ENCODE assay signal across 15 mouse cellular contexts in genomic region chr14:22710071-22710661, GRCm38 (mm10).
DNase-seq lines count a peak whose midpoint lies in the region; ATAC-seq and TF ChIP-seq lines count a peak whose summit lies in the region.
"Had no signal": no experiment of that assay in that cellular context is flagged by ENCODE, and none has a peak within 500 bp of the region (broad histone marks: within the 10 kb centered on the region; RNA-seq: fewer than 3 reads in every experiment).

No protein-coding gene starts in this region.

- H3K27me3 ChIP-seq in embryonic facial prominence, embryonic 14.5 days (replicated peaks; ENCODE audit: control insufficient read depth, insufficient read depth, low read length) = no peaks in the 10 kb centered on the region
- H3K27me3 ChIP-seq in hindbrain, embryonic 16.5 days (replicated peaks; ENCODE audit: control insufficient read depth, insufficient read depth, low read length) = no peaks in the 10 kb centered on the region
- H3K27me3 ChIP-seq in midbrain, postnatal 0 days (ENCODE audit: insufficient read depth, low read length) = no peaks in the 10 kb centered on the region
- H3K27me3 ChIP-seq in thymus, adult 2 months (ENCODE audit: control insufficient read depth, insufficient read depth, low read length) = no peaks in the 10 kb centered on the region
- H3K27me3 ChIP-seq: heart, embryonic 12.5 days; limb, embryonic 13.5 days; megakaryocyte, embryonic 14.5 days had no signal

- no peak for TF ChIP-seq POLR2A in thymus, adult 2 months (IDR thresholded peaks at IDR 0.05; ENCODE audit: control insufficient read depth, extremely low read depth, insufficient read depth, low read length, poor library complexity)

- H3K4me1 ChIP-seq in embryonic facial prominence, embryonic 14.5 days (ENCODE audit: control insufficient read depth, insufficient read depth, low read length) = peaks cover 13% of the 10 kb centered on the region
- H3K4me1 ChIP-seq in hindbrain, embryonic 16.5 days (ENCODE audit: control insufficient read depth, insufficient read depth, low read depth, low read length) = peaks cover 3% of the 10 kb centered on the region
- no peaks in the 10 kb centered on the region for H3K4me1 ChIP-seq in midbrain, postnatal 0 days (ENCODE audit: insufficient read depth, low read length)
- no peaks in the 10 kb centered on the region for H3K4me1 ChIP-seq in thymus, adult 2 months (replicated peaks; ENCODE audit: control insufficient read depth, insufficient read depth, low read length)
- H3K4me1 ChIP-seq: heart, embryonic 12.5 days had no signal

- peak; percentile 50; the same call in 1 of the 2 replicates for ATAC-seq in embryonic facial prominence, embryonic 14.5 days (ENCODE audit: low read depth)
- ATAC-seq in hindbrain, embryonic 16.5 days = 0 out of 2 replicates have a peak, but pooled peaks have one; percentile 17
- ATAC-seq in midbrain, postnatal 0 days (ENCODE audit: low FRiP score) = peak; percentile 47; the same call in 1 of the 2 replicates
- ATAC-seq: intestine, embryonic 16.5 days had no signal

- no peak overlapping the region for H3K27ac ChIP-seq in embryonic facial prominence, embryonic 14.5 days (replicated peaks; ENCODE audit: low read depth, low read length)
- H3K27ac ChIP-seq in hindbrain, embryonic 16.5 days (ENCODE audit: low read depth, low read length) = no peak overlapping the region
- H3K27ac ChIP-seq in midbrain, postnatal 0 days (ENCODE audit: low read depth, low read length) = no peak overlapping the region; the same call in 1 of the 2 replicates
- no peak overlapping the region for H3K27ac ChIP-seq in thymus, adult 2 months (ENCODE audit: control insufficient read depth, insufficient read depth, low read length)
- H3K27ac ChIP-seq: gastrocnemius, adult 2 months; limb, embryonic 13.5 days had no signal

- H3K4me3 ChIP-seq in embryonic facial prominence, embryonic 14.5 days (ENCODE audit: low read depth, low read length) = no peak overlapping the region
- no peak overlapping the region for H3K4me3 ChIP-seq in hindbrain, embryonic 16.5 days (ENCODE audit: low read length)
- no peak overlapping the region for H3K4me3 ChIP-seq in midbrain, postnatal 0 days (ENCODE audit: low read depth, low read length)
- H3K4me3 ChIP-seq in thymus, adult 2 months (ENCODE audit: control insufficient read depth, insufficient read depth, low read length) = no peak overlapping the region
- H3K4me3 ChIP-seq: gastrocnemius, adult 2 months; heart, embryonic 12.5 days; limb, embryonic 13.5 days; megakaryocyte, embryonic 14.5 days had no signal

- WGBS in embryonic facial prominence, embryonic 14.5 days = 35% methylated on average over 6 of the region's 6 CpGs
- 39% methylated on average over 6 of the region's 6 CpGs for WGBS in hindbrain, embryonic 16.5 days
- WGBS in midbrain, postnatal 0 days = 18% methylated on average over 6 of the region's 6 CpGs
- WGBS in thymus, adult 2 months = 88% methylated on average over 6 of the region's 6 CpGs

- no peaks in the 10 kb centered on the region for H3K9me3 ChIP-seq in embryonic facial prominence, embryonic 14.5 days (ENCODE audit: control insufficient read depth, low read length)
- no peaks in the 10 kb centered on the region for H3K9me3 ChIP-seq in hindbrain, embryonic 16.5 days (ENCODE audit: control insufficient read depth, low read length)
- H3K9me3 ChIP-seq in midbrain, postnatal 0 days (ENCODE audit: low read length) = no peaks in the 10 kb centered on the region
- H3K9me3 ChIP-seq: heart, embryonic 12.5 days; limb, embryonic 13.5 days; megakaryocyte, embryonic 14.5 days had no signal

- H3K9ac ChIP-seq in embryonic facial prominence, embryonic 14.5 days (ENCODE audit: low read depth, low read length) = no peak overlapping the region
- H3K9ac ChIP-seq in hindbrain, embryonic 16.5 days (ENCODE audit: low read depth, low read length) = no peak overlapping the region
- no peak overlapping the region for H3K9ac ChIP-seq in midbrain, postnatal 0 days (replicated peaks; ENCODE audit: low read length, poor library complexity, severe bottlenecking)
- H3K9ac ChIP-seq: heart, embryonic 12.5 days; limb, embryonic 13.5 days had no signal

- H3K36me3 ChIP-seq in embryonic facial prominence, embryonic 14.5 days (ENCODE audit: control insufficient read depth, insufficient read depth, low read length) = no peaks in the 10 kb centered on the region
- no peaks in the 10 kb centered on the region for H3K36me3 ChIP-seq in hindbrain, embryonic 16.5 days (ENCODE audit: control insufficient read depth, insufficient read depth, low read length)
- H3K36me3 ChIP-seq in midbrain, postnatal 0 days (ENCODE audit: insufficient read depth, low read length) = no peaks in the 10 kb centered on the region
- no peaks in the 10 kb centered on the region for H3K36me3 ChIP-seq in thymus, adult 2 months (ENCODE audit: control insufficient read depth, insufficient read depth, low read length)
- H3K36me3 ChIP-seq: heart, embryonic 12.5 days; limb, embryonic 13.5 days had no signal

- H3K4me2 ChIP-seq in embryonic facial prominence, embryonic 14.5 days (ENCODE audit: low read depth, low read length) = no peak overlapping the region
- H3K4me2 ChIP-seq in hindbrain, embryonic 16.5 days (ENCODE audit: low read length) = no peak overlapping the region
- no peak overlapping the region for H3K4me2 ChIP-seq in midbrain, postnatal 0 days (ENCODE audit: low read depth, low read length, poor library complexity, severe bottlenecking)
- H3K4me2 ChIP-seq: heart, embryonic 12.5 days; limb, embryonic 13.5 days had no signal

- TF ChIP-seq CTCF in midbrain, postnatal 0 days (IDR thresholded peaks at IDR 0.05) = no peak
- no peak for TF ChIP-seq CTCF in thymus, adult 2 months (IDR thresholded peaks at IDR 0.05; ENCODE audit: borderline replicate concordance, control insufficient read depth, extremely low read depth, insufficient read depth, low read length, poor library complexity)

- DNase-seq in embryo, embryonic 10.5 days (ENCODE audit: low spot score) = peak; percentile 65
- DNase-seq in embryonic facial prominence, embryonic 14.5 days (ENCODE audit: low spot score) = peak; percentile 82
- DNase-seq in midbrain, postnatal 0 days (ENCODE audit: low spot score) = peak; percentile 16
- DNase-seq in heart, postnatal 4 days = no peak
- DNase-seq in thymus, adult 2 months = no peak
- no peak for DNase-seq in adipocyte (ENCODE audit: low spot score)
- DNase-seq: cerebellum, adult 2 months; gastrocnemius, adult 2 months; lung, adult 18-20 months; right cerebral cortex, postnatal 4 days had no signal

Comparison
In these comparisons a context has a peak if more than half of its experiments do, and no peak if none do; other contexts are left out.
1. DNase-seq: peak in embryo, embryonic 10.5 days (single experiment), embryonic facial prominence, embryonic 14.5 days (single experiment) and midbrain, postnatal 0 days (single experiment); none in heart, postnatal 4 days (single experiment), thymus, adult 2 months (single experiment) and adipocyte (single experiment).
2. Peak in every context shown above with its lines, with median percentiles within 50 percentile points of each other: ATAC-seq.